ENCODE assay signal across 23 mouse cellular contexts in the genomic region with DNA sequence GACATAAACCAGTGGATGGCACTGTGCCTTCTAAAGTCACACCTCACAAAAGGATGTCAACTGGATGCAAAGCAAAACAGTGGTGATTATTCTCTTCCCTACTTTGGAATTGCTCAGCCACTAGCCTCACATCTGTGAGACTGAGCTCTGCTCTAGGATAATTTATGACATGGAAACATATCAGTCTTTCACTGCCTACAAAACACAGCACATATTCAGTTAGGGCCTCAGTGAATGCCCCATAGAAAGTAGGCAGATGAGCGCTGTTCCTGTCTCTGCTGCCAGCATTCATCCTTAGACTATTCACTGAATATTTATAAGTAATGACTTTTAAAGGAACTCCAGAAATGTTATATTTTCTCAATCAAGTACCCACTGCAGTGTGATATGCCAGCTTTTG. TPM values are rescaled to one million over a fixed set of nuclear protein-coding genes. Genes with fewer than 3 reads are reported as not detected.
DNase-seq lines count a peak whose midpoint lies in the region; ATAC-seq and TF ChIP-seq lines count a peak whose summit lies in the region.
"Had no signal": no experiment of that assay in that cellular context is flagged by ENCODE, and none has a peak within 500 bp of the region (broad histone marks: within the 10 kb centered on the region; RNA-seq: fewer than 3 reads in every experiment).

No protein-coding gene starts in this region.

- no peak for TF ChIP-seq CTCF in hindbrain, postnatal 0 days (IDR thresholded peaks at IDR 0.05; ENCODE audit: low read depth)

- peak; percentile 47 for ATAC-seq in frontal cortex, adult (ENCODE audit: low TSS enrichment)
- ATAC-seq in hindbrain, postnatal 0 days: peak; percentile 71
- no peak for ATAC-seq in hindbrain, embryonic 14.5 days (ENCODE audit: low FRiP score)
- ATAC-seq: forebrain, embryonic 14.5 days; forebrain, embryonic 16.5 days had no signal

- no peak overlapping the region for H3K27ac ChIP-seq in hindbrain, postnatal 0 days
- H3K27ac ChIP-seq in hindbrain, embryonic 14.5 days: no peak overlapping the region
- H3K27ac ChIP-seq: embryonic facial prominence, embryonic 10.5 days; embryonic facial prominence, embryonic 12.5 days; forebrain, embryonic 12.5 days had no signal

- no peaks in the 10 kb centered on the region for H3K36me3 ChIP-seq in hindbrain, postnatal 0 days (ENCODE audit: insufficient read depth, low read length)
- H3K36me3 ChIP-seq in hindbrain, embryonic 14.5 days (replicated peaks; ENCODE audit: control insufficient read depth, insufficient read depth): peaks cover 9% of the 10 kb centered on the region; the same call in 1 of the 2 replicates
- H3K36me3 ChIP-seq: embryonic facial prominence, embryonic 10.5 days; embryonic facial prominence, embryonic 12.5 days; forebrain, embryonic 12.5 days had no signal

- H3K4me3 ChIP-seq in hindbrain, postnatal 0 days (ENCODE audit: low read length): no peak overlapping the region
- no peak overlapping the region for H3K4me3 ChIP-seq in hindbrain, embryonic 14.5 days (replicated peaks; ENCODE audit: low read length)
- H3K4me3 ChIP-seq: embryonic facial prominence, embryonic 10.5 days; embryonic facial prominence, embryonic 12.5 days; forebrain, embryonic 12.5 days had no signal

- no peaks in the 10 kb centered on the region for H3K4me1 ChIP-seq in hindbrain, postnatal 0 days (ENCODE audit: insufficient read depth, low read length)
- H3K4me1 ChIP-seq in hindbrain, embryonic 14.5 days (replicated peaks; ENCODE audit: control insufficient read depth, insufficient read depth, low read length): no peaks in the 10 kb centered on the region
- H3K4me1 ChIP-seq: embryonic facial prominence, embryonic 10.5 days; embryonic facial prominence, embryonic 12.5 days; forebrain, embryonic 12.5 days had no signal

- 63% methylated on average over 1 of the region's 1 CpGs for WGBS in hindbrain, postnatal 0 days
- WGBS in hindbrain, embryonic 14.5 days: 74% methylated on average over 1 of the region's 1 CpGs

- no peaks in the 10 kb centered on the region for H3K9me3 ChIP-seq in hindbrain, postnatal 0 days (ENCODE audit: low read length)
- no peaks in the 10 kb centered on the region for H3K9me3 ChIP-seq in hindbrain, embryonic 14.5 days (ENCODE audit: control insufficient read depth, low read length)
- H3K9me3 ChIP-seq: embryonic facial prominence, embryonic 10.5 days; embryonic facial prominence, embryonic 12.5 days; forebrain, embryonic 12.5 days had no signal

- no peaks in the 10 kb centered on the region for H3K27me3 ChIP-seq in hindbrain, postnatal 0 days (ENCODE audit: insufficient read depth, low read length)
- H3K27me3 ChIP-seq in hindbrain, embryonic 14.5 days (ENCODE audit: control insufficient read depth, insufficient read depth, low read length): no peaks in the 10 kb centered on the region
- H3K27me3 ChIP-seq: embryonic facial prominence, embryonic 12.5 days; forebrain, embryonic 12.5 days had no signal

- no peak overlapping the region for H3K4me2 ChIP-seq in hindbrain, postnatal 0 days (ENCODE audit: low read depth, low read length)
- H3K4me2 ChIP-seq in hindbrain, embryonic 14.5 days (replicated peaks): no peak overlapping the region
- H3K4me2 ChIP-seq: embryonic facial prominence, embryonic 12.5 days; forebrain, embryonic 12.5 days had no signal

- DNase-seq in frontal cortex, postnatal 25 days (ENCODE audit: low spot score in 2 of 2): no peak
- peak; percentile 13 for DNase-seq in hindbrain, postnatal 0 days (ENCODE audit: low spot score)
- DNase-seq in hindbrain, embryonic 14.5 days (ENCODE audit: low spot score): no peak
- peak; percentile 18 for DNase-seq in layer of hippocampus, adult 9-11 months
- no peak for DNase-seq in layer of hippocampus, adult 18-20 months (ENCODE audit: low spot score in 2 of 2)
- peak; percentile 58 for DNase-seq in brain, adult 2 months (ENCODE audit: low read depth, low spot score)
- no peak for DNase-seq in thymus, postnatal 4 days
- DNase-seq: adrenal gland, adult 2 months; adrenal gland, postnatal 10 days; adrenal gland, postnatal 25 days; cerebellum, adult 11-12 months; cerebellum, adult 2 months; cerebellum, adult 9-10 months; cerebellum, postnatal 10 days; cerebellum, postnatal 25 days had no signal

- no peak overlapping the region for H3K9ac ChIP-seq in hindbrain, postnatal 0 days (replicated peaks; ENCODE audit: low read length)
- no peak overlapping the region for H3K9ac ChIP-seq in hindbrain, embryonic 14.5 days
- H3K9ac ChIP-seq: embryonic facial prominence, embryonic 12.5 days; forebrain, embryonic 12.5 days had no signal

RNA-seq across cellular contexts. Expression of a gene that starts 37.3 kb away (rescaled TPM):
- 27.5 and 30.2 TPM in 2 replicates for total RNA-seq in hindbrain, postnatal 0 days (2014; rRNA removed)
- polyA plus RNA-seq in hindbrain, postnatal 0 days (2015; fragmentation: Nextera tagmentation; extraction: Ambion mirVana): 21.7 and 21.9 TPM in 2 replicates
- polyA plus RNA-seq in hindbrain, embryonic 14.5 days (2014; fragmentation: Nextera tagmentation; extraction: Ambion mirVana): 28.3 and 29.0 TPM in 2 replicates
- total RNA-seq in layer of hippocampus, adult 18-20 months (2021): 10 to 100 TPM; 26.2 to 27.9 TPM
- total RNA-seq: MEL had no signal
- polyA plus RNA-seq: C2C12 had no signal

Comparison
In these comparisons a context has a peak if more than half of its experiments do, and no peak if none do; other contexts are left out.
1. DNase-seq: peak in hindbrain, postnatal 0 days (single experiment), layer of hippocampus, adult 9-11 months (single experiment) and brain, adult 2 months (single experiment); none in frontal cortex, postnatal 25 days (0 of 2), hindbrain, embryonic 14.5 days (single experiment), layer of hippocampus, adult 18-20 months (0 of 2) and thymus, postnatal 4 days (single experiment).